Mouse (Mus musculus) forebrain, embryonic 15.5 days (tissue): ENCODE data around the gene Farsa. TPM values are rescaled to one million over a fixed set of nuclear protein-coding genes. Genes with fewer than 3 reads are reported as not detected.

Experiments used
- microRNA-seq: library from miRNA; unstranded; fragments of <30 nt; microRNA quantifications from one replicate; pipeline ENCODE4, GENCODE M21; 2016
- polyA plus RNA-seq: library from polyadenylated mRNA; unstranded; fragments of >200 nt; fragmentation: Nextera tagmentation; extraction: Ambion mirVana; gene quantifications from 2 replicates; pipeline ENCODE4 v1.2.1, GENCODE M21; 2015

Farsa gene
- polyA plus RNA-seq, 1 experiment from 2014 or later, result 127 TPM

Small RNAs within 50 kb of the gene (microRNA-seq; reads per million reads assigned to microRNA genes)
- gene Mir7069, result 1.8 reads per million

Other genes starting within 250 kb of the Farsa start
- gene Ier2, start 194.1 kb upstream of the Farsa start, polyA plus RNA-seq, result 26.0 and 33.4 TPM in 2 replicates
- gene Trmt1, start 170.7 kb upstream of the Farsa start, polyA plus RNA-seq, result 62.4 and 64.0 TPM in 2 replicates
- gene Nacc1, start 169.1 kb upstream of the Farsa start, polyA plus RNA-seq, result 15.5 and 16.4 TPM in 2 replicates
- 2.1 and 2.5 TPM in 2 replicates for gene Lyl1, start 155.5 kb upstream of the Farsa start, polyA plus RNA-seq
- 2.7 TPM in 2 replicates for gene G430095P16Rik, start 134.0 kb upstream of the Farsa start, polyA plus RNA-seq
- gene Nfix, start 56.6 kb upstream of the Farsa start, polyA plus RNA-seq, result 413 and 445 TPM in 2 replicates
- gene Dand5, start 34.2 kb upstream of the Farsa start, polyA plus RNA-seq, result 8.1 and 8.9 TPM in 2 replicates
- gene Gadd45gip1, start 25.5 kb upstream of the Farsa start, polyA plus RNA-seq, result 36.3 and 39.9 TPM in 2 replicates
- gene Rad23a, start 16.3 kb upstream of the Farsa start, polyA plus RNA-seq, result 82.1 and 85.1 TPM in 2 replicates
- gene Calr, start 10.1 kb upstream of the Farsa start, polyA plus RNA-seq, result 559 and 575 TPM in 2 replicates
- 55.0 and 64.4 TPM in 2 replicates for gene Syce2, start 15.1 kb downstream of the Farsa start, polyA plus RNA-seq
- 36.2 and 37.4 TPM in 2 replicates for gene Gcdh, start 36.9 kb downstream of the Farsa start, polyA plus RNA-seq
- gene Klf1, start 44.9 kb downstream of the Farsa start, polyA plus RNA-seq, result 0.75 and 0.87 TPM in 2 replicates
- 5.6 TPM in 2 replicates for gene Dnase2a, start 51.6 kb downstream of the Farsa start, polyA plus RNA-seq
- 48.3 and 52.5 TPM in 2 replicates for gene Mast1, start 80.4 kb downstream of the Farsa start, polyA plus RNA-seq
- 2.0 and 2.3 TPM in 2 replicates for gene Rtbdn, start 90.0 kb downstream of the Farsa start, polyA plus RNA-seq
- gene Gm49661, start 112.4 kb downstream of the Farsa start, polyA plus RNA-seq, result not detected in 2 replicates
- gene Prdx2, start 112.6 kb downstream of the Farsa start, polyA plus RNA-seq, result 1,445 and 1,467 TPM in 2 replicates
- gene Rnaseh2a, start 112.8 kb downstream of the Farsa start, polyA plus RNA-seq, result 96.4 and 98.5 TPM in 2 replicates
- gene Junb, start 121.7 kb downstream of the Farsa start, polyA plus RNA-seq, result 7.6 TPM in 2 replicates
- gene Hook2, start 133.6 kb downstream of the Farsa start, polyA plus RNA-seq, result 28.0 and 29.7 TPM in 2 replicates
- not detected in 2 replicates for gene Best2, start 157.5 kb downstream of the Farsa start, polyA plus RNA-seq
- gene Asna1, start 168.3 kb downstream of the Farsa start, polyA plus RNA-seq, result 152 and 154 TPM in 2 replicates
- gene Trir, start 169.8 kb downstream of the Farsa start, polyA plus RNA-seq, result 141 and 150 TPM in 2 replicates
- 57.9 and 64.1 TPM in 2 replicates for gene Tnpo2, start 179.9 kb downstream of the Farsa start, polyA plus RNA-seq
- 63.0 and 67.1 TPM in 2 replicates for gene Fbxw9, start 203.1 kb downstream of the Farsa start, polyA plus RNA-seq
- 1.2 and 2.0 TPM in 2 replicates for gene Gm5741, start 211.0 kb downstream of the Farsa start, polyA plus RNA-seq
- 91.4 and 92.3 TPM in 2 replicates for gene Dhps, start 214.8 kb downstream of the Farsa start, polyA plus RNA-seq
- 120 and 132 TPM in 2 replicates for gene Wdr83os, start 223.8 kb downstream of the Farsa start, polyA plus RNA-seq
- 62.1 and 62.3 TPM in 2 replicates for gene Wdr83, start 224.3 kb downstream of the Farsa start, polyA plus RNA-seq
- 16.9 and 17.0 TPM in 2 replicates for gene Man2b1, start 226.3 kb downstream of the Farsa start, polyA plus RNA-seq